Mouse (Mus musculus): Measurements from ENCODE around the gene Lrrn3.

Gene Lrrn3

DNA sequence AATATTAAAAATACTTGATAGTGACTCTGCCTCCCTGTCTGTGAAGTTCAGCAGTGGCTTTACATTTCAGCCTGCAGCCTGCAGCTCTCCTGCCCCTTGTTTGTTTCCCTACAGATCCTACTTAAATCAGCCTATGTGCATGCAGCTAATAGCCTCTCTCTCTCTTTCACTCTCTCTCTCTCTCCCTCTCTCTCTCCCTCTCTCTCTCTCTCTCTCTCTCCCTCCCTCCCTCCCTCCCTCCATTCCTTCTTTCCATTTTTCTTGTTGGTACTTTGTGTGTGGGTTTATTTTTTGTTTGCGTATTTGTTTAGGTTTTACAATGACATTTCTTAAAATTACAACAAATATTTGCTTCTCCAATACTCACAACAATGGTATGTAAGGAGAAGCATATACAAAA, at the start of gene Lrrn3:
Lrrn3 (minus strand) TSS at position 101 of the 400 bp plus-strand sequence.
- no peak for DNase-seq (ENCODE audit: low spot score in 2 of 2)

DNA sequence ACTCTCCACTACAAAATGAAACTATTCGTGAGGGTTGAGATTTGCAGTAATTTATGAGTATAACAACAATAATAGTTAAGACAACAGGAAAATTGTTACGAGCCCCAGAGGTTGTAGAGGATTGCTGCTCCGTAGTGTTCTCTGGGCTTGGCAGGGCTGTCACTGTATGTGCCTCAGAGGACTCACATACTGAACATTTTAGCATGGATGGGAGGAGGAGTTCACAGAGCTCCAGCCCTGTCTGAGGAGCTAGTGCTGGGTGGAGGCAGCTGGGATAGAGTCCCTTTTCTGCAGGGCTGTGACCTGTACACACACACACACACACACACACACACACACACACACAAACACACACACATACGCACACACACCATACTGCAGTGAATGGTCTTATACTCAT, 42.2 kb upstream of the Lrrn3 start:
- no peak for DNase-seq (ENCODE audit: low spot score in 2 of 2)

DNA sequence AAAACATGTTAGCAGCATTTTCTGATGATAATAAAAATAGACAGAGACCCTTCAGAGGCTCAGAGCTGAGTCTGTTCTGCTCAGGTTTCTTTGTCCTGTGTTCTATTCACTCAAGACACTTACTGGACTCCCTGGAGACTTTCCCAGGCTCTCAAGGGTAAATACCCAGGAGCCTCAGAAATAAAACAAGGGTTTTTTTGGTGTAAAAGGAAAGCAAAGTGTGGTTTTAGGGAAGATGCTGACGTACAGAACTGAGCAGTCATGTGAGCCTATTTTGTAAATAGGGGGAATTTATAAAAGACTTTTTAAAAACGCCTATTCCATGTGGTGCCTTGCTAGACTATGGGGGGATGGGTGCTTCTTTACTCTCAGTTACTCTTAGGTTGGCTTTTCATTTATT, 40.5 kb upstream of the Lrrn3 start:
- DNase-seq (ENCODE audit: low spot score in 2 of 2) = no peak

GRCm38 (mm10) chr12:41521671-41522070, 35.4 kb upstream of the Lrrn3 start:
- no peak for DNase-seq (ENCODE audit: low spot score in 2 of 2)

GRCm38 (mm10) chr12:41520326-41520725, 34.1 kb upstream of the Lrrn3 start:
- DNase-seq (ENCODE audit: low spot score in 2 of 2) = no peak

- DNase-seq (ENCODE audit: low spot score in 2 of 2) = no peak
Measured at GRCm38 (mm10) chr12:41518897-41519296, 32.7 kb upstream of the Lrrn3 start.

DNA sequence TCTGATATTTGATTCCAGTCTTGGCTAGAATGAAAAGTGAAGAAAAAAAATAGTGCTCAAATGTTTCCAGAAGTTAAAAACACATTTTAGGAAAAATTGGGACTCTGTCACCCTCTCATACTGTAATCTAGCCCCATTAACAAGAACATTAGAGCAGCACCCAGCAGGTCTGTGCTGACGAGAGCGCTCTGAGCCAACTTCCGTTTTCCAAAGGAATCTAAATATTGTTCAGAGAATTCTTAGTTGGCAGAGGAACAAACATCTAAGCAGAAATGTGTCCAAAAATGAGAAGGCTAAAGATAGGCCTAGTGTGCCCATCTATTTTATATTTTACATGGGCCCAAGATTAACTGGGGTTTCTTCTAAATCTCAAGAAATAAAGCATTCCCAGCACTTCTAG, 24.4 kb upstream of the Lrrn3 start:
- DNase-seq (ENCODE audit: low spot score in 2 of 2) = no peak

DNA sequence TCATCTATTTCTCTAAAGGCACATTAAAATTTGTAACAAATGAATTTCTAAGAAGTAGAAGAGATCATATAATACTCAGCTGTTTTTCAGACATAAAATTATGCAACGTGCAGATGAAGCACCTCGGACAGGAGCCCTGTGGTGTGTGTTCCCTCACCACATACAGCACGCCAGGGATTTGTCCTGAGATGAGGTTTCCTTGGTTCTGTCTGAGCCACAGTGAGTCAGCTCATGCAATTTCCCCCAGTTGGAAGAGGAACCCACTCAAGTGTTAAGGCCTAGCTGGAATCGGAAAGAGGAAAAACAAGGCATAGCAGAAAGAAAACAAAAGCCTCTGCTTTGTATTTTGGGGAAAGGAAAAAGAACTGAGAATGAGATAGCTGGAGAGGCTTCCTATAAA, 22.4 kb upstream of the Lrrn3 start:
- no peak for DNase-seq (ENCODE audit: low spot score in 2 of 2)

DNA sequence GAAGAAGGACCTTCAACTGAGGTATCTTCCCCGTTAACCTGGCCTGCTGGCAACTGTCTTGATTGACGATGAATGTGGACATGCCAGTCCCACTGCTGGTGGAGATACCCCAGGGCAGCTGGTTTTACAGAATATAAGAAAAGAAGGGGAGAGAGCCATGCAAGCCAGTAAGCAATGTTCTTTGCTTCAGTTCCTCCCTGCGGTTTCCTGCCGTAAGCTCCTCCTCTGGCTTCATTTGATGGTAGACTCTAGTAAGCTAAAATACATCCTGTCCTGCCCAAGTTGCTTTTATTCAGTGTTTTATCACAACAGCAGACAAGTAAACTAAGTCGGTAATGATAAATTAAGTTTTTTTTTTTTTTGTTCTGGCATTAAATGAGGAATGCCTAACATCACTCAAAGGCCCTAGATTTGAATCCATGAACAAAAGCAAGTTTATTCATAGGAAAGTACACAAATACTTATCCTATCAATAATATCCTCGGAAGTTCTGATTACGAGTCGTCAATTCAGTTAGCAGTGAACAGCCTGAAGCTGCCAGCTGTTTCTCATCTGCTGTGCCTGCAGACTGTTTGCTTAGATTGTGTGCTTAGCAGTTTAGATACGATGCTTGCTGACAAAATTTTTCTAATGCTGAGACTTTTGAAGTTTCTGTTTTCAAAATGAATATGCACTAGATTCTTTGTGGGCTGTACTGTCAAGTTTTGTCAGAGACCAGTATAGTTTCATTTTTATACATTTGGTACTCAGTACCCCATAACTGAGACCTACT, 14.0 kb upstream of the Lrrn3 start:
- no peak for DNase-seq (ENCODE audit: low spot score in 2 of 2)

GRCm38 (mm10) chr12:41494620-41495019, 8.4 kb upstream of the Lrrn3 start:
- DNase-seq (ENCODE audit: low spot score in 2 of 2) = no peak

GRCm38 (mm10) chr12:41487005-41487404, 774 bp upstream of the Lrrn3 start:
- DNase-seq (ENCODE audit: low spot score in 2 of 2) = no peak

- DNase-seq (ENCODE audit: low spot score in 2 of 2) = peak in 1 of 2 experiments; percentile 18
Measured at GRCm38 (mm10) chr12:41485512-41486215, 567 bp downstream of the Lrrn3 start.

DNA sequence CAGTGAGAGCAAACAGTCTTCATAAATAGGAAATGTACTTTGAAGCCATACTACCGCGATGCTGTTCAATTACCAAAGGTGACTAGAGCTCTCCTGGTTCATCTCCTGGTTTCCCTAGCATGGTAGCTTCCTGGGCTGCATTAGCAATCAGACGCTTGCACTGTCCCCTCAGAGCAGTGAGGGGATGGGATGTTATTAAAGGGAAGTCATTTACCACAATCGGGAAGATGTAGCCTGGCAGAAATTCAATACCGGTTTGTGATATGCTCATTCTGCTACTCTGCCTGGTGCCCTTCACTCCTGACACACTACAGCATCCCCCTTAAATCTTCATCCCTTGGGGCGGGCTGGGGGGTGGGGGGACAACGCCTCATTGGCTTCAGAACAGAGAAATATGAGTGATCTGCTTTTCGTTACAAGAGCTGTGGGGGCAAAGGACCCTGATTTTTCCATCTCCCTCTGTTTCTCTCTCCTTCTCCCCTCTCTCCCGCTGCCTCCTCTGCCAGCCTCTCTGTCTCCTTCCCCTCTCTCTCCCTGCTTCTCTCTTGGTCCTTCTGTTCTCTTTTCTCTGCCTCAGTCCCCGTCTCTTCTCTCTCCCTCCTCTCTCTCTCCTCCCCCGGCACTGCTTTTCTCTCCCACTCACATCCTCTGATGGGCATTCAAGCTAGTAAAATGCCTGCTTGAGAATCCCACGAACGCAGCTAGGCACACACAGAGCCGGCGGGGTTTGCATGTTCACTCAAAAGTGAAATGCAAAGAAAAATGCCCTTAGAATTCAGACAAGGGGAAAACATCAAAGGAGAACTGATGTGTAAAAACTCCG, 1.3 kb downstream of the Lrrn3 start:
- no peak for DNase-seq (ENCODE audit: low spot score in 2 of 2)

GRCm38 (mm10) chr12:41483593-41484451, 2.4 kb downstream of the Lrrn3 start:
- no peak for DNase-seq (ENCODE audit: low spot score in 2 of 2)

GRCm38 (mm10) chr12:41483091-41483592, 3.1 kb downstream of the Lrrn3 start:
- no peak for DNase-seq (ENCODE audit: low spot score in 2 of 2)

DNA sequence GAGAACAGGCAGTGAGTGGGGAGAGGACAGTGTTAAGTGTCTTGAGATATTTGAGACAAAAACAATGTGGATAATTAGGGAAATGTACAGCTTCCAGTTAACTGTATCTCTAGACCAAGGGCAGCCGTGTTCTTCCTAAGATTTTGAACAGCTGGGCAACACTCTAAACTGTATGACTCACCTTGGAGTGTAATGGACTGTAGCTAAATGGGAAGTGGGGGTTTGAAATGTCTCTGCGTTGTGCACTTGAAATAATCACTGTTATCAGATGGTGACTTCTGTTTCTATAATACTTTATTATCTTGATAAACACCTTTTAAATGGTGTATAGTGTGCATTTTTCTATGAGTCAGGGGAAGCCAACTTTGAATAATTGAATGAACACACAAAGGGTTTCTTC, 4.7 kb downstream of the Lrrn3 start:
- no peak for DNase-seq (ENCODE audit: low spot score in 2 of 2)

DNA sequence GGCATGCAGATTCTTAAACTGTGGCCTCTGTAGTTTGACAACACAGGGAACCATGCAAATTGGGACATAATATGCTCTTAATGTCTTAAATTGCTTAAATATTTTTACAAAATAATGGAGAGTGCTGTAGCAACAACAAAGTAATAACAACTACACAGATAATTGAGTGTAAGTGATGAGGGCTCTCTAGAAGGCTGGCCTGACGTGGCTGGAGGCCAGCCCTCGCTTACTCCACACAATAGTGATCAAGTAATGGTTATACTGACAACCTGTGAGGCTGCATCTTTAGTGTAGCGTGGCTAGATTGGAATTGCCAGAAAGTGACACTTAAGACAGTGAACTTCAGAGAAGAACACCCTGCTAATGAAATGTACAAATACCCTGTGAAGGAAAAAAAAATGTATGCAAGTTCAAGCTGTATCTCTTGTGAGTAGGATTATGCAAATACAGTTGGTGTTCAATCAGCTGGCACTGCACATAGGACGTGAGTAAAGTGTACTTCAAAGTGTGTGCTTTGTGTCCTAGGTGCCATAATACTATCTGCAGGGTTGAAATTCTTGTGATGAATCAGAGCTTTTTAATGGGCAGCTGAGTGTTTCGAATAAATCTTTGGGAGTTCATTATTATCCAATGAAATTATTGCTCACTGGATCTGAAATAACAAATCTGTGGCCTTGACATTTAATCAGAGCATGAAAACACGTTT, 17.0 kb downstream of the Lrrn3 start:
- DNase-seq (ENCODE audit: low spot score in 2 of 2) = no peak

GRCm38 (mm10) chr12:41468374-41468991, 17.7 kb downstream of the Lrrn3 start:
- no peak for DNase-seq (ENCODE audit: low spot score in 2 of 2)

DNA sequence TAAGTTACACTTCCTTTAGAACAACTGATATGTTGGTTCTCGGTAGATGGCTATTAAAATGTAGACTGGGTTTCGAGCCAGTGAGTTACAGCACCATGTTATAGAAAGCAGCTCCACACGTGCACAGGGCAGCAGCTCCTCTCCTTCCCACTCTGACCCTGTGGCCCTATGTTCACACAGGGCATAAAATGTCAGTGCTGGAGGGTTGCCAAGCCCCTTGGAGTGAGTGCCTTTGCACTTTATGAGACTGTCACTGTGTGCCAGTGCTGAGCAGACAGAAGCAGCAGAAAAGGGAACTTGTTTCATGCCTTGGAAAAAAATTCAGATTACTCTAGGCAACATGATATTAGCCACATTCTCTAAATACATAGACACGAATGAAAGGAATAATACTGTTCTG, 47.8 kb downstream of the Lrrn3 start:
- no peak for DNase-seq (ENCODE audit: low spot score in 2 of 2)
